Mouse (Mus musculus) limb, embryonic 11.5 days (tissue): ENCODE measurements around the gene Lima1. TPM values are rescaled to one million over a fixed set of nuclear protein-coding genes. Genes with fewer than 3 reads are reported as not detected.

Experiments used
- ATAC-seq: fragments of 200-750 bp; cut with Nextera tagmentation; 2 replicates; pipeline ENCODE4 v1.8.0; 2017; ENCODE audit warnings: low read depth; ENCODE audit not compliant: insufficient number of reproducible peaks, low FRiP score, low TSS enrichment
- DNase-seq: peaks from one replicate; pipeline ENCODE4 v3.0.0-alpha.2; 2015; ENCODE audit warnings: low spot score
- H3K27ac ChIP-seq: fragments of 300-500 bp; sonication (generic); replicated peaks from 2 replicates; pipeline ENCODE4 v1.5.1; 2014; ENCODE audit warnings: low read depth, mild to moderate bottlenecking, low read length
- H3K27me3 ChIP-seq: fragments of 300-500 bp; sonication (generic); 2 replicates; pipeline ENCODE4 v1.6.1; 2014; ENCODE audit warnings: mild to moderate bottlenecking, low read length, mixed read lengths; ENCODE audit not compliant: control insufficient read depth, insufficient read depth
- H3K36me3 ChIP-seq: fragments of 300-500 bp; sonication (generic); 2 replicates; pipeline ENCODE4 v1.6.1; 2014; ENCODE audit warnings: mild to moderate bottlenecking, low read length, moderate library complexity, mixed read lengths; ENCODE audit not compliant: control insufficient read depth, insufficient read depth
- H3K4me1 ChIP-seq: fragments of 300-500 bp; sonication (generic); 2 replicates; pipeline ENCODE4 v1.6.1; 2014; ENCODE audit warnings: low read length, mixed read lengths; ENCODE audit not compliant: control insufficient read depth, insufficient read depth
- H3K4me2 ChIP-seq: fragments of 300-500 bp; sonication (generic); 2 replicates; pipeline ENCODE4 v1.6.1; 2014; ENCODE audit warnings: low read depth, mild to moderate bottlenecking, moderate library complexity; ENCODE audit not compliant: severe bottlenecking
- H3K4me3 ChIP-seq: fragments of 300-500 bp; sonication (generic); 2 replicates; pipeline ENCODE4 v1.5.1; 2014; ENCODE audit warnings: low read depth, low read length
- H3K9ac ChIP-seq: fragments of 300-500 bp; sonication (generic); 2 replicates; pipeline ENCODE4 v1.6.1; 2014; ENCODE audit warnings: mild to moderate bottlenecking, low read length
- H3K9me3 ChIP-seq: fragments of 300-500 bp; sonication (generic); 2 replicates; pipeline ENCODE4 v1.6.1; 2016; ENCODE audit warnings: low read length; ENCODE audit not compliant: control insufficient read depth
- WGBS: fragments of 180-500 bp; shearing (Covaris S2); extraction: QIAGEN DNeasy Blood & Tissue Kit; methylation state at CpG from one replicate; pipeline ENCODE4 v1.1.7; 2014; 5-methylcytosine and 5-hydroxymethylcytosine counted together
- polyA plus RNA-seq: library from polyadenylated mRNA; unstranded; fragments of >200 nt; fragmentation: Nextera tagmentation; extraction: Ambion mirVana; gene quantifications from 2 replicates; pipeline ENCODE4 v1.2.1, GENCODE M21; 2014

Lima1 gene
- polyA plus RNA-seq, 1 experiment from 2014 or later, result 72.9 TPM

DNA sequence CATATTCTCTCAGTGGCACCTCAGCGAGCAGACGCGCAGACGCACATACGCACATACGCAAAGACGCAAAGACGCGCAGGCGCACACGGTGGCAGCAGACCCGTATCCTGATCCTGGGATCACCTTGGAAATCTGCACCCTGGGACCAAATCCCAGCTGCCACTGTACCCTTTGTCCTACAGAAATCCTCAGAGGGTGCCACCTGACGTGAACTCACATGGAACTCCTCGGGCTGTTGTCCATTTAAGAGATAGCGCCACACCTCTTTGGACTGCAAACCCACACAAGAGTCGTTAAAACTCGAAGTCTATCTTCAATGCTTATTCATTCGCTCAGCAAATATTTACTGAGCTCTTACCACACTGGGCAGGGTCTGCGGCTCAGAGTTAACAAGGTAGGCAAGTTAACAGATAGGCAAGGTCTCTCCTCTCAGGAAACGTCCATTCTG, 9.7 kb downstream of the Lima1 start:
- 89% methylated on average over 20 of the region's 20 CpGs for WGBS
- H3K4me3 ChIP-seq, result no peak overlapping the region
- no peak overlapping the region for H3K4me2 ChIP-seq
- no peaks in the 10 kb centered on the region for H3K27me3 ChIP-seq
- DNase-seq (no peak), ATAC-seq (no peak)
- no peaks in the 10 kb centered on the region for H3K4me1 ChIP-seq
- no peak overlapping the region for H3K9ac ChIP-seq
- no peak overlapping the region for H3K27ac ChIP-seq
- H3K9me3 ChIP-seq, result no peaks in the 10 kb centered on the region
- H3K36me3 ChIP-seq, result no peaks in the 10 kb centered on the region

DNA sequence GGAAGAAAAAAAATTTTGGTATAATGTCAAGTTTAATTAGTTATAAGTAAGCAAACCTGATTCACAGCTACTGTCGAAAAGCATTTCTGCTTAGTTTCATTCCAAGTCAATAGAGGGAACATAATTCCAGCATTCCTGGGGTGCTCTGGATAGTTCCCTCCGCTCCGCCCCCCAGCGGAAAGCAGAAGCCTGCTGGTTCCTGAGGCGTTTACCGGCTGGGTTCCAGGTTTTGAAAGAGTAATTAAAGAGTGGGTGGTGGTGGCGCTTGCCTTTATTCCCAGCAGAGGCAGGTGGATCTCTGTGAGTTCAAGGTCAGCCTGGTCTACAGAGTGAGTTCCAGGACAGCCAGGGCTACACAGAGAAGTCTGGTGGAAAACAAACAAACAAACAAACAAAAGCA, 10.2 kb downstream of the Lima1 start:
- no peak for ATAC-seq
- H3K36me3 ChIP-seq, result no peaks in the 10 kb centered on the region

DNA sequence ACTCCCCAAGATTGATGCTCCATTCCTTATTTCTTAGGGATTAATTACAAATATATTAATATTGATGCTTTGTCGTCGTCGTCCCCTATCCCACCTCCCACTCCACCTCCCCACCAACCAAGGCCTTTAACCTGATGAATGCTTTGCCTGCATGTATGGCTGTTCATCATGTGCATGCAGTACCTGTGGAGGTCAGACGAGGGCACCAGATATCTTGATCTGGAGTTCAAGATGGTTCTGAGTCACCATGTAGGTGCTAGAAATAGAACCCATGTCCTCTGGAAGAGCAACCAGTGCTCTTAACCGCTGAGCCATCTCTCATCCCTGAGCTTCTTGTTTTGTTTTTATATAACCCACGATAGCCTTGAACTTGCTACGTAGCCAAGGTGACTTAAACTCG, 11.5 kb downstream of the Lima1 start:
- ATAC-seq (no peak), DNase-seq (no peak)
- Histone ChIP-seq H3K9ac (no peak overlapping the region), H3K36me3 (no peaks in the 10 kb centered on the region), H3K27ac (no peak overlapping the region), H3K4me3 (no peak overlapping the region), H3K4me1 (no peaks in the 10 kb centered on the region), H3K4me2 (no peak overlapping the region), H3K27me3 (no peaks in the 10 kb centered on the region), H3K9me3 (no peaks in the 10 kb centered on the region)
- WGBS, result 94% methylated on average over 8 of the region's 8 CpGs

More for the DNA sequence above, 10.2 kb downstream of the Lima1 start:
- Histone ChIP-seq H3K27ac (no peak overlapping the region), H3K4me1 (no peaks in the 10 kb centered on the region), H3K4me2 (no peak overlapping the region), H3K9me3 (no peaks in the 10 kb centered on the region), H3K4me3 (no peak overlapping the region), H3K27me3 (no peaks in the 10 kb centered on the region), H3K9ac (no peak overlapping the region)
- 83% methylated on average over 7 of the region's 7 CpGs for WGBS
- DNase-seq, result no peak

DNA sequence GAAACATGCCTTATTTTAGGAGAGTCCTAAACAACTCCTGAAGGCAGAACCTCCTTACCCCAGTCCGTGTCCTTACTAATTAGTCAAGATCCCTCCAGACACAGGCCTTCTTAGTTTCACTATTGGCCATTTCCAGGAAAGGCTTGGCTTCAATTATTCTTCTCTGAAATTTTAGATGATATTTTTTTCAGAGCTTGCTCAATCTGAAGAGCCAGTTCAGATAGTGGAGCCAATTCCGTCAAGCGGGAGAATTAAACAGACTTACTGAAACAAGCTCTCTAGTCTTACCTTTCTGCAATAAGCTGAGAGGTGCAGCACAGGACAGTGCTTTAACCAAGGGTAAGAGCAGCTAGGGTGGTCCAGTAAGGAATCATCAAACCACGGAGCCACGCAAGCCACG, 11.9 kb downstream of the Lima1 start:
- Histone ChIP-seq H3K4me2 (no peak overlapping the region), H3K27me3 (no peaks in the 10 kb centered on the region), H3K9ac (no peak overlapping the region), H3K36me3 (no peaks in the 10 kb centered on the region), H3K4me1 (no peaks in the 10 kb centered on the region), H3K4me3 (no peak overlapping the region), H3K9me3 (no peaks in the 10 kb centered on the region), H3K27ac (no peak overlapping the region)
- DNase-seq (no peak), ATAC-seq (no peak)
- WGBS, result 98% methylated on average over 6 of the region's 6 CpGs

DNA sequence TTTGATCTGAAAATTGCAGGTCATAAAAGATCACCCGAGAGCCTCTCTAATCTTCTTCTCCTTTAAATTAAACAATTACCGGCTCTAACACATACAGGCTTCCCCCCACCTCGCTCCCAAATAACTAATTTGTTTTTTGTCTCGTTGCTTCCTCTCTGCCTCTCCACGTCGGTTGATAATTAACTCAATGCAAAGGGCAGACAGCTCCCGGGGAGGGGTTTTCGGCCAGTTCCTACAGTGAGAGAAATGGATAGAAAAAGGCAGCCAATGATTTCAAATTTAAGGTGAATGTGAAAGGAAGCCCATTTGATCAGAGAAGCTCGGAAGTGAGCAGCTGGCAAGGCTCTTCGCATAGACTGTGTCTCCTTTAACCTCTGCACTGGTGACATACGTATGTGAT, 12.8 kb downstream of the Lima1 start:
- no peak overlapping the region for H3K4me2 ChIP-seq
- no peaks in the 10 kb centered on the region for H3K27me3 ChIP-seq
- no peak for DNase-seq
- H3K4me1 ChIP-seq, result no peaks in the 10 kb centered on the region; the same call in 1 of the 2 replicates
- no peak overlapping the region for H3K9ac ChIP-seq
- H3K4me3 ChIP-seq, result no peak overlapping the region
- no peak for ATAC-seq
- H3K36me3 ChIP-seq, result no peaks in the 10 kb centered on the region
- 42% methylated on average over 11 of the region's 11 CpGs for WGBS
- no peak overlapping the region for H3K27ac ChIP-seq
- H3K9me3 ChIP-seq, result no peaks in the 10 kb centered on the region

DNA sequence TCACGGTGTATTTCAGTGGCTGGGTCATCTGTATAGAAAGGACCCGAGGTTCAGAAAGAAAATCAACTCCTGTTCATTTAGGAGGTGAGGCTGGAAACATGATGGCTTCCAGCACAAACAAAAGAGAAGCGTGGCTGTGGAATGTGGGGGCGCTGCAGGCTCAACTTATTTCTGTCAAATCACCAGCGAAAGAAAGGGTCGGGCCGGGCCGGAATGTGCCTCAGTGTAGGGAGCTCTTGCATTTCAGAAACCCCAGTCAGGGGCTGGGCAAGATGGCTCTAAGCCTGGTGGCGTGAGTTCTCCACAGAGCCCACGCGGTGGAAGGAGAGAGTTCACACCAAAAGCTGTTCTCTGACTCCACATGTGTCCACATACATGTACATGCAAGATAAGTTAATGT, 13.3 kb downstream of the Lima1 start:
- Histone ChIP-seq H3K27ac (no peak overlapping the region), H3K9me3 (no peaks in the 10 kb centered on the region), H3K27me3 (no peaks in the 10 kb centered on the region), H3K4me2 (no peak overlapping the region), H3K36me3 (no peaks in the 10 kb centered on the region), H3K4me3 (no peak overlapping the region), H3K4me1 (no peaks in the 10 kb centered on the region; the same call in 1 of the 2 replicates), H3K9ac (no peak overlapping the region)
- WGBS, result 56% methylated on average over 11 of the region's 11 CpGs
- peak; percentile 50 for DNase-seq
- ATAC-seq, result no peak

DNA sequence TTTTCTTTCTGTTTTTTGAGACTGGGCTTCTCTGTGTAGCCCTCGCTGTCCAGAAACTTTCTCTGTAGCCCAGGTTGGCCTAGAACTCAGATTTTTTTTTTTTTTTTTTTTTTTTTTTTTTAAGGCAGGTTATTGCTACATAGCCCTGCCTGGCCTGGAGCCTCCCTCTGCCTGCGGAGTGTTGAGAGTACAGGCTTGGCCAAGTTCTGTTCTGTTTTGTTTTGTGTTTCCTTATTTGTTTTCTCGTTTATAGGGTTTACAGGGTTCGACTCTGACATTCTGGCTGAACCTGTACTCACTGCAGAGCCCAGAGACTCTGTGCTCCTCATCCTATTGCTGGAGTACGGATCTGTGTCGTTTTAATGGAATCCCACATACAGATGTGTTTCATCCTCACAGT, 13.7 kb downstream of the Lima1 start:
- H3K4me3 ChIP-seq, result no peak overlapping the region
- H3K27me3 ChIP-seq, result no peaks in the 10 kb centered on the region
- ATAC-seq (no peak), DNase-seq (no peak)
- H3K36me3 ChIP-seq, result no peaks in the 10 kb centered on the region
- H3K9me3 ChIP-seq, result no peaks in the 10 kb centered on the region
- H3K4me2 ChIP-seq, result no peak overlapping the region
- no peak overlapping the region for H3K27ac ChIP-seq
- WGBS, result 79% methylated on average over 6 of the region's 6 CpGs
- H3K9ac ChIP-seq, result no peak overlapping the region
- H3K4me1 ChIP-seq, result no peaks in the 10 kb centered on the region; the same call in 1 of the 2 replicates

DNA sequence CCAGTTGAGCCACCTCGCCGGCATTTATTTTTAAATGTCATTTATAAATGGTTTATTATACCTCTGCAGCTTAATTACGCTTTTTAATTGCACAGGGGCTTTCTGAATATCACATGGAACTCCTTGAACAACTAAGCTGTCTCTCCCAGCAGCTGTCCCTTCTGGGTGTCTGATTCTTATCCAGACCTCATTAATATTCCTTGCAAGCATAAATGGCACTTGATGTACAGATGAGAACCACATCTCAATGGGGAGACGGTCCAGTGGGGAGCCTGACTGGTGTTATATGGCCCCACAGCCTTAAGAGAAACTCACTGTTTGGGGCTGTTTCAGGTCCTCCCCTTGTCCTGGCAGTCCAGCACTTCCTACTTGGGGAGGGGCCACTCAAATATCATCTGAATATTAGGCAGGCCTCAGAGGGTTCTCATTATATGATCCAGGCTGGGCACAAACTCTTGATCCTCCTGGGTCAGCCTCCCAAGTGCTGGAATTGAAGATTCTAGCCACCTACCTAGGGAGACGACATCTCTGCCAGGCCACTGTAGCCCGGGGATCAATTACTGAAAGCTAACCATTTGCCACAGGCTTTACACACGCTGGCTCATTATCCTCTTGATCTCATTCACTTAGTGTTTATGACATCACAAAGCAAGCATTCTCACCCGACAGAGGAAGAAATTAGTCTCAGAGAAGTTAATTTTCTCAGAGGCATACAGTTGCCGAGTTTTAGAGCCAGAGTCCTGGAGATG, 15.4 kb downstream of the Lima1 start:
- Histone ChIP-seq H3K27ac (no peak overlapping the region), H3K4me2 (no peak overlapping the region), H3K9ac (no peak overlapping the region), H3K27me3 (no peaks in the 10 kb centered on the region), H3K36me3 (no peaks in the 10 kb centered on the region), H3K4me1 (no peaks in the 10 kb centered on the region; the same call in 1 of the 2 replicates), H3K4me3 (no peak overlapping the region), H3K9me3 (no peaks in the 10 kb centered on the region)
- DNase-seq (no peak), ATAC-seq (no peak)
- 38% methylated on average over 9 of the region's 9 CpGs for WGBS

DNA sequence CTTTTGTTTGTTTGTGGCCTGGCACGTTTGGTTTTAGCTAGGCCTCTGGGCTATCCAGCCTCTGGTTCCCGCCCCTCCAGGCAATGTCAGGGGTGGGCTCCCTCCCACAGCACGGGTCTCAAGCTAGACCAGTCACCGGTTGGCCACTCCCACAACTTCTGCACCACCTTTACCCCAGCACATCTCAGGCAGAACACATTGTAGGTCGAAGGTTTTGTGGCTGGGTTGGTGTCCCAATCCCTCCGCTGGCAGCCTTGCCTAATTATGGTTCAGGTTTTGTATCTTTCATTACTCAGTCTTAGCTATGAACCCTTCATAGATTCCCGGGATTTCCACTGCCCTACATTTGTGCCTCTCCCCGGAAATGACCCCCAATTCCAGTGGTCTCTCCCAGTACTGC, 17.8 kb downstream of the Lima1 start:
- H3K4me2 ChIP-seq, result no peak overlapping the region
- no peaks in the 10 kb centered on the region; the same call in 1 of the 2 replicates for H3K4me1 ChIP-seq
- no peaks in the 10 kb centered on the region for H3K27me3 ChIP-seq
- no peak overlapping the region for H3K27ac ChIP-seq
- WGBS, result 46% methylated on average over 8 of the region's 8 CpGs
- no peak for DNase-seq
- no peak overlapping the region for H3K9ac ChIP-seq
- H3K36me3 ChIP-seq, result no peaks in the 10 kb centered on the region
- no peak overlapping the region for H3K4me3 ChIP-seq
- H3K9me3 ChIP-seq, result no peaks in the 10 kb centered on the region
- no peak for ATAC-seq
